Mouse (Mus musculus) forebrain, embryonic 16.5 days (tissue): ENCODE results near the gene Syne3. TPM values are rescaled to one million over a fixed set of nuclear protein-coding genes. Genes with fewer than 3 reads are reported as not detected.

Experiments
- ATAC-seq: fragments of 200-750 bp; cut with Nextera tagmentation; 2 replicates; pipeline ENCODE4 v1.8.0; 2017; ENCODE audit warnings: mild to moderate bottlenecking, moderate library complexity
- H3K27ac ChIP-seq: fragments of 300-500 bp; sonication (generic); 2 replicates; pipeline ENCODE4 v1.5.1; 2014; ENCODE audit warnings: low read length, control low read depth
- H3K27me3 ChIP-seq: fragments of 300-500 bp; sonication (generic); replicated peaks from 2 replicates; pipeline ENCODE4 v1.6.1; 2014; ENCODE audit warnings: low read length; ENCODE audit not compliant: control insufficient read depth, insufficient read depth
- H3K36me3 ChIP-seq: fragments of 300-500 bp; sonication (generic); 2 replicates; pipeline ENCODE4 v1.6.1; 2014; ENCODE audit not compliant: control insufficient read depth, insufficient read depth
- H3K4me1 ChIP-seq: fragments of 300-500 bp; sonication (generic); replicated peaks from 2 replicates; pipeline ENCODE4 v1.6.1; 2014; ENCODE audit warnings: low read length; ENCODE audit not compliant: control insufficient read depth, insufficient read depth
- H3K4me2 ChIP-seq: fragments of 300-500 bp; sonication (generic); 2 replicates; pipeline ENCODE4 v1.6.1; 2014; ENCODE audit warnings: mild to moderate bottlenecking, low read length, control low read depth
- H3K4me3 ChIP-seq: fragments of 300-500 bp; sonication (generic); replicated peaks from 2 replicates; pipeline ENCODE4 v1.5.1; 2014; ENCODE audit warnings: mild to moderate bottlenecking, low read length, control low read depth
- H3K9ac ChIP-seq: fragments of 300-500 bp; sonication (generic); replicated peaks from 2 replicates; pipeline ENCODE4 v1.6.1; 2014; ENCODE audit warnings: low read depth, low read length, control low read depth
- H3K9me3 ChIP-seq: fragments of 300-500 bp; sonication (generic); 2 replicates; pipeline ENCODE4 v1.6.1; 2016; ENCODE audit warnings: low read length; ENCODE audit not compliant: control insufficient read depth
- WGBS: fragments of 180-500 bp; shearing (Covaris S2); extraction: QIAGEN DNeasy Blood & Tissue Kit; methylation state at CpG from one replicate; pipeline ENCODE4 v1.1.7; 2014; 5-methylcytosine and 5-hydroxymethylcytosine counted together
- polyA plus RNA-seq: library from polyadenylated mRNA; unstranded; fragments of >200 nt; fragmentation: Nextera tagmentation; extraction: Ambion mirVana; gene quantifications from 2 replicates; pipeline ENCODE4 v1.2.1, GENCODE M21; 2015

The Syne3 gene
- polyA plus RNA-seq, 1 experiment from 2014 or later: 0.20 TPM

DNA sequence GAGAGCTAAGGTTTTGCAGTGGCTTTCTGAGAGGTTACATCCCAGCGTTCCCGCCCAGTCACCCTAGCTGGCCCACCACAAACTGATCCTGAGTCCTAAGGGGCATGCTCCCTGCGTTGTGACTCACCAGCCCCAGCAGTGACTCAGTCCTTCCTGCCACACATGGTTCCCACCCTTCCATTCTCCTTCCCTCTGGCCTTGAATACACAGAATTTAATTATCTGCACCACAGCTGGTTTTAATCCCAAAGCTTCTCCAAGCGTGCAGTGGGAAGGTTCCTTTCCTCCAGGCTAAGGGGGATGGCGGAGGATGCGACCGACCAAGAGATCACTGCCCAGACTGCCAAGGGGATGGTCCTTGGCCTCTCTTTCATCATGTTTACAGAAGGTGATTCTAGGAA lies 26.1 kb downstream of the Syne3 start:
- Histone ChIP-seq H3K27ac (no peak overlapping the region), H3K36me3 (no peaks in the 10 kb centered on the region), H3K27me3 (no peaks in the 10 kb centered on the region), H3K9me3 (no peaks in the 10 kb centered on the region), H3K9ac (no peak overlapping the region), H3K4me1 (peaks cover 2% of the 10 kb centered on the region; the same call in 1 of the 2 replicates), H3K4me2 (no peak overlapping the region), H3K4me3 (no peak overlapping the region)
- 67% methylated on average over 7 of the region's 7 CpGs for WGBS
- no peak for ATAC-seq

GRCm38 (mm10) chr12:104978943-104979723 lies 30.5 kb downstream of the Syne3 start:
- ATAC-seq: no peak

GRCm38 (mm10) chr12:104978420-104978819 lies 31.2 kb downstream of the Syne3 start:
- 7% methylated on average over 9 of the region's 9 CpGs for WGBS
- H3K27ac ChIP-seq: no peak overlapping the region
- ATAC-seq: peak; percentile 47; the same call in 1 of the 2 replicates
- no peaks in the 10 kb centered on the region for H3K36me3 ChIP-seq
- H3K4me2 ChIP-seq: no peak overlapping the region
- H3K9me3 ChIP-seq: no peaks in the 10 kb centered on the region
- H3K9ac ChIP-seq: no peak overlapping the region
- H3K4me3 ChIP-seq: no peak overlapping the region
- no peaks in the 10 kb centered on the region for H3K27me3 ChIP-seq
- H3K4me1 ChIP-seq: peaks cover 2% of the 10 kb centered on the region; the same call in 1 of the 2 replicates

More at GRCm38 (mm10) chr12:104978943-104979723, 30.5 kb downstream of the Syne3 start:
- no peaks in the 10 kb centered on the region for H3K9me3 ChIP-seq
- no peak overlapping the region for H3K27ac ChIP-seq
- no peak overlapping the region for H3K9ac ChIP-seq
- H3K4me1 ChIP-seq: peaks cover 2% of the 10 kb centered on the region; the same call in 1 of the 2 replicates
- H3K4me2 ChIP-seq: no peak overlapping the region
- 66% methylated on average over 22 of the region's 22 CpGs for WGBS
- no peaks in the 10 kb centered on the region for H3K36me3 ChIP-seq
- no peaks in the 10 kb centered on the region for H3K27me3 ChIP-seq
- no peak overlapping the region for H3K4me3 ChIP-seq

DNA sequence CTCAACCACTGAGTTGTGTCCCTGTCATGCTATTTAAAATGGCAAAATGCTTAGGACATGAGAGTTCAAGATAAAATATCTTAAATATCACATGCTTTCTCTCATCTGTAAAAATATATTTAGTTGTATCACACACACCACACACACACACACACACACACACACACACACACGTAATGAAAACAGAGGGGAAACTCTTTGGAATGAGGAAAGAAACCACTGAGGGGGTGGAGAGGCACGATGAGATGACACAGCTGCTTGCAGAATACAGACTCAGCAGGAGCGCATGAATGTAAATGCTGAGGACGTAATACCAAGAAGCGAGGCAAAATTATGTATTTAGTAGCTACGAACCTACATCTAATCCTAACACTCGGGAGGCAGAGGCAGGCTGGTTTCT lies 32.7 kb downstream of the Syne3 start:
- no peak for ATAC-seq
- H3K4me1 ChIP-seq: peaks cover 2% of the 10 kb centered on the region; the same call in 1 of the 2 replicates
- H3K9me3 ChIP-seq: no peaks in the 10 kb centered on the region
- no peak overlapping the region for H3K27ac ChIP-seq
- H3K4me2 ChIP-seq: no peak overlapping the region
- WGBS: 91% methylated on average over 7 of the region's 7 CpGs
- H3K27me3 ChIP-seq: no peaks in the 10 kb centered on the region
- no peak overlapping the region for H3K4me3 ChIP-seq
- H3K36me3 ChIP-seq: no peaks in the 10 kb centered on the region
- H3K9ac ChIP-seq: no peak overlapping the region

DNA sequence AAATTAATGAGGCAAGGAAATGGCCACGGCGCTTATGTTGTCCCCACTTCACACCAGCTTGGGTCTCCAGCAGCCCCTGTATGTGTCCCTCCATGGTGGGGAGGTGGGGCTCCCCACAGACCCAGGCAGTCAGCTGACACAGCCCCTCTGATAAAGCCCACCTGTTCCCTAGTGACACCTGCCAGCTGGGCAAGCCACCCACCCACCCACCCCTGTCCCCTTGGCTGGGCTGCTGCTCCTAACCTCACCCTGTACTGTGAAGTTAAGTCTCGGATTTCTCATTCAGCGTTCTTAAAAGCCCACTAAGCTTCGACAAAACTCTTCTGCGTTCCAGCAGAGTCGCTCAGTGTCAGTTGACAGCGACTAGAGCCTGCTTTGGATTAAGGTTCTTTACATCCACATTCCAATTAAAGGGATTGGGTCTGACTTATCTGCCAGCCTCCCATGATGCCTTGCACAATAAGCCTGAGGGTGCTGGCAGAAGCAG lies 33.2 kb downstream of the Syne3 start:
- H3K4me1 ChIP-seq: peaks cover 2% of the 10 kb centered on the region; the same call in 1 of the 2 replicates
- no peaks in the 10 kb centered on the region; the same call in 1 of the 2 replicates for H3K27me3 ChIP-seq
- no peaks in the 10 kb centered on the region for H3K9me3 ChIP-seq
- no peak overlapping the region for H3K4me2 ChIP-seq
- H3K4me3 ChIP-seq: no peak overlapping the region
- ATAC-seq: no peak
- WGBS: 18% methylated on average over 8 of the region's 8 CpGs
- no peak overlapping the region for H3K27ac ChIP-seq
- no peak overlapping the region for H3K9ac ChIP-seq
- H3K36me3 ChIP-seq: no peaks in the 10 kb centered on the region

- H3K36me3 ChIP-seq: no peaks in the 10 kb centered on the region
- 70% methylated on average over 6 of the region's 6 CpGs for WGBS
- no peak for ATAC-seq
- H3K4me3 ChIP-seq: no peak overlapping the region
- no peak overlapping the region for H3K9ac ChIP-seq
- H3K27me3 ChIP-seq: no peaks in the 10 kb centered on the region; the same call in 1 of the 2 replicates
- H3K9me3 ChIP-seq: no peaks in the 10 kb centered on the region
- H3K4me1 ChIP-seq: no peaks in the 10 kb centered on the region
- no peak overlapping the region for H3K27ac ChIP-seq
- H3K4me2 ChIP-seq: no peak overlapping the region
Observed at GRCm38 (mm10) chr12:104972860-104973259, 36.7 kb downstream of the Syne3 start.

GRCm38 (mm10) chr12:104969618-104970017 lies 40.0 kb downstream of the Syne3 start:
- WGBS: 80% methylated on average over 4 of the region's 4 CpGs
- H3K27me3 ChIP-seq: peaks cover 4% of the 10 kb centered on the region
- H3K27ac ChIP-seq: no peak overlapping the region
- no peak overlapping the region for H3K4me3 ChIP-seq
- H3K4me2 ChIP-seq: no peak overlapping the region
- peaks cover 3% of the 10 kb centered on the region; the same call in 1 of the 2 replicates for H3K9me3 ChIP-seq
- ATAC-seq: no peak
- H3K4me1 ChIP-seq: peaks cover 9% of the 10 kb centered on the region; the same call in 1 of the 2 replicates
- no peak overlapping the region for H3K9ac ChIP-seq
- H3K36me3 ChIP-seq: no peaks in the 10 kb centered on the region

- H3K4me1 ChIP-seq: peaks cover 12% of the 10 kb centered on the region
- no peak overlapping the region for H3K4me3 ChIP-seq
- no peaks in the 10 kb centered on the region for H3K36me3 ChIP-seq
- no peak overlapping the region for H3K4me2 ChIP-seq
- H3K27ac ChIP-seq: no peak overlapping the region
- no peak overlapping the region for H3K9ac ChIP-seq
- no peak for ATAC-seq
- 76% methylated on average over 9 of the region's 9 CpGs for WGBS
- peaks cover 3% of the 10 kb centered on the region; the same call in 1 of the 2 replicates for H3K9me3 ChIP-seq
- peaks cover 4% of the 10 kb centered on the region for H3K27me3 ChIP-seq
Observed at GRCm38 (mm10) chr12:104969177-104969576, 40.4 kb downstream of the Syne3 start.

DNA sequence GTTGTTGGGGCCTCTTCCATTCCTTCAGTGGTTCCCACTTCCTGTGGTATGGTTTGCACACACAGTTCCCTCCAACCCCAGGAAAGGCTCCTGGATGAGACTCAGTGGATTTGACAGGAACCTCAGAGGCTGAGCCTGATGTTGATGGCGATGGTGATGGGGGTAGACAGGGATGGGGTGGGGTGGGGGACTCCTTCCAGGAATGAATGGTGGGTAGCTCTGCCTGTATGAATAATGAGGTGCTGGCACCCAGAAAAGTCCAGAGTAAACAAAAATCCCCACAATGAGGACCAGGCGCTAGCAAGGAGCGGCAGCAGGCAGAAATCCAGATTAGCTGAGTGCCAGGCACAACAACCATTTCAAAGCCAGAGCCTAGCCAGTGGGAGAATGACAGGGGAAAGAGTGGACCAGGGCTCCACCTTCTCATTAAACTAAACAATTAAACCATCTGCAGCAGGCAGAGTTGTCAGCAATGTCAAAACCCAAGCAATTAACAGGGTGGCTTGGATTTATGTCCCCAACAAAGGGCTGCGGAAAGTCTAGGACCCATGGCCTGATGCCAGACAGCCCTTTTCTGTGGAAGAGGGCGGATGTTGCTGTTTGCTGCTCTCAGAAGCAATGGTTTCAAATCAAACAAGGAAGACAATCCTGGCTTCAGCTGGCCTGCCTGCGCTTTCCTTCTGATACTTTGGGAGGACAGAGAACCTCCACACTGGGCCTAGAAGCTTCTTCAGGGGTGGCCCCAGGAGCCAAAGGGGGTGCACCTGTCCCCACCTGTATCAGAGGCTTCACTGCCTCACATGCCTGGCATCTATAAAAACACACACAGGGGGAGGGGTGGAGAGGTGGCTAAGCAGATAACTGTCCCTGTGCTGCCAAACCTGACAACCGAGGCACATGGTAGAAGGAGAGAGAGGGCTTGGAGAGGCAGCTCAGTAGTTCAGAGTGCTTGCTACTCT lies 44.4 kb downstream of the Syne3 start:
- Histone ChIP-seq H3K9ac (no peak overlapping the region), H3K9me3 (peaks cover 3% of the 10 kb centered on the region; the same call in 1 of the 2 replicates), H3K4me1 (peaks cover 12% of the 10 kb centered on the region), H3K36me3 (no peaks in the 10 kb centered on the region), H3K27ac (peak overlapping the region; percentile 77), H3K4me3 (no peak overlapping the region), H3K4me2 (no peak overlapping the region), H3K27me3 (peaks cover 14% of the 10 kb centered on the region)
- WGBS: 7% methylated on average over 7 of the region's 7 CpGs
- peak; percentile 96 for ATAC-seq
